Mouse (Mus musculus) hindbrain, postnatal 0 days (tissue): Measurements from ENCODE around the gene Krt8. TPM values are rescaled to one million over a fixed set of nuclear protein-coding genes. Genes with fewer than 3 reads are reported as not detected.
A peak's percentile ranks its signal among the peaks of the same experiment; 100 is the strongest.

Source experiments
- ATAC-seq: fragments of 200-750 bp; cut with Nextera tagmentation; 2 replicates; pipeline ENCODE4 v1.8.0; 2017; ENCODE audit warnings: mild to moderate bottlenecking, moderate TSS enrichment, moderate library complexity
- DNase-seq: peaks from one replicate; pipeline ENCODE4 v3.0.0-alpha.2; 2015; ENCODE audit warnings: low spot score
- H3K27ac ChIP-seq: fragments of 300-500 bp; sonication (generic); 2 replicates; pipeline ENCODE4 v1.5.1; 2014; ENCODE audit warnings: mild to moderate bottlenecking
- H3K27me3 ChIP-seq: fragments of 300-500 bp; sonication (generic); 2 replicates; pipeline ENCODE4 v1.6.1; 2014; ENCODE audit warnings: low read length, mixed read lengths; ENCODE audit not compliant: insufficient read depth
- H3K36me3 ChIP-seq: fragments of 300-500 bp; sonication (generic); 2 replicates; pipeline ENCODE4 v1.6.1; 2014; ENCODE audit warnings: low read length, mixed read lengths; ENCODE audit not compliant: insufficient read depth
- H3K4me1 ChIP-seq: fragments of 300-500 bp; sonication (generic); 2 replicates; pipeline ENCODE4 v1.6.1; 2014; ENCODE audit warnings: antibody characterized with exemption, low read length, mixed read lengths; ENCODE audit not compliant: insufficient read depth
- H3K4me2 ChIP-seq: fragments of 300-500 bp; sonication (generic); 2 replicates; pipeline ENCODE4 v1.6.1; 2014; ENCODE audit warnings: low read depth, mild to moderate bottlenecking, low read length, moderate library complexity, mixed read lengths
- H3K4me3 ChIP-seq: fragments of 300-500 bp; sonication (generic); 2 replicates; pipeline ENCODE4 v1.5.1; 2014; ENCODE audit warnings: low read length
- H3K9ac ChIP-seq: fragments of 300-500 bp; sonication (generic); replicated peaks from 2 replicates; pipeline ENCODE4 v1.6.1; 2014; ENCODE audit warnings: mild to moderate bottlenecking, low read length, moderate library complexity, mixed read lengths
- H3K9me3 ChIP-seq: fragments of 300-500 bp; sonication (generic); 2 replicates; pipeline ENCODE4 v1.6.1; 2016; ENCODE audit warnings: low read length, mixed read lengths
- CTCF ChIP-seq: IDR thresholded peaks from 2 replicates; pipeline ENCODE4 v1.5.1; 2016; ENCODE audit warnings: antibody characterized with exemption, control low read depth, low read depth
- WGBS: fragments of 180-500 bp; shearing (Covaris S2); extraction: QIAGEN DNeasy Blood & Tissue Kit; methylation state at CpG from one replicate; pipeline ENCODE4 v1.1.7; 2014; 5-methylcytosine and 5-hydroxymethylcytosine counted together
- polyA plus RNA-seq: library from polyadenylated mRNA; unstranded; fragments of >200 nt; fragmentation: Nextera tagmentation; extraction: Ambion mirVana; gene quantifications from 2 replicates; pipeline ENCODE4 v1.2.1, GENCODE M21; 2015
- total RNA-seq: library from RNA; depleted of rRNA; stranded (reverse); fragments of >200 nt; gene quantifications from 2 replicates; pipeline ENCODE4 v1.2.3, GENCODE M21; 2014

Gene Krt8
- total and polyA plus RNA-seq, 2 experiments from 2014 or later = 2.6 to 5.4 TPM

- no peak for TF ChIP-seq CTCF
Observed at GRCm38 (mm10) chr15:102010569-102011245, 6.4 kb upstream of the Krt8 start.

GRCm38 (mm10) chr15:102007097-102008069, 3.1 kb upstream of the Krt8 start:
- TF ChIP-seq CTCF = no peak
- H3K4me3 ChIP-seq = no peak overlapping the region
- peaks cover 15% of the 10 kb centered on the region for H3K27me3 ChIP-seq
- DNase-seq (peak; percentile 65), ATAC-seq (no peak)
- H3K9me3 ChIP-seq = no peaks in the 10 kb centered on the region
- no peak overlapping the region for H3K9ac ChIP-seq
- no peaks in the 10 kb centered on the region for H3K36me3 ChIP-seq
- 40% methylated on average over 12 of the region's 12 CpGs for WGBS
- no peaks in the 10 kb centered on the region for H3K4me1 ChIP-seq
- H3K27ac ChIP-seq = no peak overlapping the region
- H3K4me2 ChIP-seq = no peak overlapping the region

More at GRCm38 (mm10) chr15:102010569-102011245, 6.4 kb upstream of the Krt8 start:
- DNase-seq = no peak
- Histone ChIP-seq H3K27ac (no peak overlapping the region), H3K9me3 (no peaks in the 10 kb centered on the region), H3K9ac (no peak overlapping the region), H3K4me3 (no peak overlapping the region), H3K36me3 (no peaks in the 10 kb centered on the region), H3K4me1 (no peaks in the 10 kb centered on the region), H3K4me2 (no peak overlapping the region), H3K27me3 (no peaks in the 10 kb centered on the region)
- WGBS = 71% methylated on average over 3 of the region's 3 CpGs
- ATAC-seq = no peak

- 46% methylated on average over 11 of the region's 11 CpGs for WGBS
- no peak overlapping the region for H3K9ac ChIP-seq
- TF ChIP-seq CTCF = no peak
- H3K4me1 ChIP-seq = no peaks in the 10 kb centered on the region
- ATAC-seq = no peak
- peaks cover 22% of the 10 kb centered on the region for H3K27me3 ChIP-seq
- no peak overlapping the region for H3K27ac ChIP-seq
- no peak overlapping the region for H3K4me2 ChIP-seq
- H3K9me3 ChIP-seq = no peaks in the 10 kb centered on the region
- H3K4me3 ChIP-seq = no peak overlapping the region
- H3K36me3 ChIP-seq = no peaks in the 10 kb centered on the region
- no peak for DNase-seq
Observed at GRCm38 (mm10) chr15:102006317-102006716, 2.0 kb upstream of the Krt8 start.

- 37% methylated on average over 4 of the region's 4 CpGs for WGBS
- DNase-seq = no peak
- Histone ChIP-seq H3K27me3 (peaks cover 22% of the 10 kb centered on the region), H3K4me2 (no peak overlapping the region), H3K9ac (no peak overlapping the region), H3K4me3 (no peak overlapping the region), H3K9me3 (no peaks in the 10 kb centered on the region), H3K4me1 (no peaks in the 10 kb centered on the region), H3K36me3 (no peaks in the 10 kb centered on the region), H3K27ac (no peak overlapping the region)
- TF ChIP-seq CTCF = no peak
- no peak for ATAC-seq
Observed at GRCm38 (mm10) chr15:102005290-102005689, 1.0 kb upstream of the Krt8 start.

- no peak for ATAC-seq
- Histone ChIP-seq H3K4me3 (peak overlapping the region; percentile 23; the same call in 1 of the 2 replicates), H3K9ac (no peak overlapping the region), H3K27me3 (peaks cover 22% of the 10 kb centered on the region), H3K27ac (no peak overlapping the region), H3K4me2 (peak overlapping the region; percentile 46), H3K9me3 (no peaks in the 10 kb centered on the region), H3K36me3 (no peaks in the 10 kb centered on the region), H3K4me1 (no peaks in the 10 kb centered on the region)
- DNase-seq = no peak
- TF ChIP-seq CTCF = no peak
- WGBS = 29% methylated on average over 12 of the region's 12 CpGs
Observed at GRCm38 (mm10) chr15:102003516-102003915, 766 bp downstream of the Krt8 start.

GRCm38 (mm10) chr15:102002646-102003488, 1.4 kb downstream of the Krt8 start:
- no peak overlapping the region for H3K27ac ChIP-seq
- 8% methylated on average over 34 of the region's 34 CpGs for WGBS
- H3K4me2 ChIP-seq = peak overlapping the region; percentile 46
- H3K36me3 ChIP-seq = no peaks in the 10 kb centered on the region
- TF ChIP-seq CTCF = no peak
- H3K9me3 ChIP-seq = no peaks in the 10 kb centered on the region
- H3K9ac ChIP-seq = no peak overlapping the region
- peak; percentile 70 for ATAC-seq
- peaks cover 22% of the 10 kb centered on the region for H3K27me3 ChIP-seq
- H3K4me1 ChIP-seq = no peaks in the 10 kb centered on the region
- DNase-seq = peak; percentile 36
- peak overlapping the region; percentile 23 for H3K4me3 ChIP-seq
